Mouse (Mus musculus) left cerebral cortex, postnatal 10 days (tissue): ENCODE data around the gene Smg7. TPM values are rescaled to one million over a fixed set of nuclear protein-coding genes. Genes with fewer than 3 reads are reported as not detected.

Experiments
- DNase-seq, 2 experiments: peaks; one replicate each; pipeline ENCODE4 v3.0.0; 2021 to 2022; ENCODE audit warnings: low spot score in 2 of 2, mixed read lengths in 1 of 2; ENCODE audit errors: extremely low spot score in 1 of 2
- intact Hi-C: fragments of 180-260 bp; cut with DNase I; formaldehyde crosslinking; loops from one replicate; pipeline ENCODE4 v1.15.1; 2025
- total RNA-seq, 2 experiments: library from RNA; stranded (reverse); gene quantifications; 2 replicates each; pipeline ENCODE4 v1.2.3; 2021

Gene Smg7
- total RNA-seq, 2 experiments from 2014 or later = 77.0 to 81.3 TPM

GRCm38 (mm10) chr1:152817027-152817769 lies 85.2 kb downstream of the Smg7 start:
- no peak for DNase-seq
- intact Hi-C loops = no loop called here

GRCm38 (mm10) chr1:152815265-152815701 lies 87.2 kb downstream of the Smg7 start:
- DNase-seq = peak in 1 of 2 experiments; percentile 64
- intact Hi-C loops = no loop called here

GRCm38 (mm10) chr1:152810533-152811439 lies 91.7 kb downstream of the Smg7 start:
- intact Hi-C loops = no loop called here
- no peak for DNase-seq

GRCm38 (mm10) chr1:152809541-152810252 lies 92.7 kb downstream of the Smg7 start:
- peak in 1 of 2 experiments; percentile 57 for DNase-seq

GRCm38 (mm10) chr1:152808392-152808680 lies 94.1 kb downstream of the Smg7 start:
- no peak for DNase-seq
- intact Hi-C loops = no loop called here

More at GRCm38 (mm10) chr1:152809541-152810252, 92.7 kb downstream of the Smg7 start:
- intact Hi-C loops = no loop called here

- intact Hi-C loops = no loop called here
- no peak for DNase-seq
These were observed 94.6 kb downstream of the Smg7 start for GRCm38 (mm10) chr1:152807619-152808391.

GRCm38 (mm10) chr1:152804907-152805306 lies 97.5 kb downstream of the Smg7 start:
- intact Hi-C loops = no loop called here
- DNase-seq = no peak

- intact Hi-C loops = no loop called here
- DNase-seq = no peak
These were observed 101.7 kb downstream of the Smg7 start for GRCm38 (mm10) chr1:152800633-152801176.

GRCm38 (mm10) chr1:152799897-152800296 lies 102.5 kb downstream of the Smg7 start, which contains the start of gene Ncf2:
Gene Ncf2, plus strand, starts transcription at chr1:152800194.
- intact Hi-C loops = no loop called here
- no peak for DNase-seq

GRCm38 (mm10) chr1:152798125-152798524 lies 104.3 kb downstream of the Smg7 start:
- intact Hi-C loops = no loop called here
- no peak for DNase-seq

GRCm38 (mm10) chr1:152796683-152797263 lies 105.7 kb downstream of the Smg7 start:
- no peak for DNase-seq
- intact Hi-C loops = no loop called here

GRCm38 (mm10) chr1:152795688-152796255 lies 106.7 kb downstream of the Smg7 start:
- no peak for DNase-seq
- intact Hi-C loops = no loop called here

GRCm38 (mm10) chr1:152793495-152794130 lies 108.8 kb downstream of the Smg7 start:
- DNase-seq = no peak
- intact Hi-C loops = no loop called here

GRCm38 (mm10) chr1:152792736-152793494 lies 109.5 kb downstream of the Smg7 start:
- DNase-seq = peak; percentile 40 to 60

GRCm38 (mm10) chr1:152791269-152791668 lies 111.2 kb downstream of the Smg7 start:
- intact Hi-C loops = no loop called here
- DNase-seq = no peak

More at GRCm38 (mm10) chr1:152792736-152793494, 109.5 kb downstream of the Smg7 start:
- intact Hi-C loops = no loop called here

GRCm38 (mm10) chr1:152790821-152791220 lies 111.6 kb downstream of the Smg7 start:
- intact Hi-C loops = no loop called here
- no peak for DNase-seq
